Mouse (Mus musculus) liver, embryonic 12.5 days (tissue): ENCODE measurements around the gene Mapkap1. TPM values are rescaled to one million over a fixed set of nuclear protein-coding genes. Genes with fewer than 3 reads are reported as not detected.
"Not testable (repeated sequence)": the region's sequence is repeated elsewhere in the genome, so short reads cannot be mapped to it uniquely, and the experiment has no call there.

Experiments
- ATAC-seq: fragments of 200-750 bp; cut with Nextera tagmentation; 2 replicates; pipeline ENCODE4 v1.8.0; 2017; ENCODE audit warnings: moderate number of reproducible peaks, mild to moderate bottlenecking, moderate library complexity
- H3K27ac ChIP-seq: fragments of 300-500 bp; sonication (generic); 2 replicates; pipeline ENCODE4 v1.5.1; 2016; ENCODE audit warnings: mild to moderate bottlenecking
- H3K27me3 ChIP-seq: fragments of 300-500 bp; sonication (generic); replicated peaks from 2 replicates; pipeline ENCODE4 v1.6.1; 2016; ENCODE audit warnings: mild to moderate bottlenecking, moderate library complexity
- H3K36me3 ChIP-seq: fragments of 300-500 bp; sonication (generic); 2 replicates; pipeline ENCODE4 v1.6.1; 2016; ENCODE audit warnings: mild to moderate bottlenecking, moderate library complexity
- H3K4me1 ChIP-seq: fragments of 300-500 bp; sonication (generic); 2 replicates; pipeline ENCODE4 v1.6.1; 2016
- H3K4me2 ChIP-seq: fragments of 300-500 bp; sonication (generic); 2 replicates; pipeline ENCODE4 v1.6.1; 2016; ENCODE audit warnings: mild to moderate bottlenecking, moderate library complexity
- H3K4me3 ChIP-seq: fragments of 300-500 bp; sonication (generic); 2 replicates; pipeline ENCODE4 v1.5.1; 2016; ENCODE audit warnings: mild to moderate bottlenecking, moderate library complexity
- H3K9ac ChIP-seq: fragments of 300-500 bp; sonication (generic); 2 replicates; pipeline ENCODE4 v1.6.1; 2016; ENCODE audit warnings: mild to moderate bottlenecking, moderate library complexity
- H3K9me3 ChIP-seq: fragments of 300-500 bp; sonication (generic); replicated peaks from 2 replicates; pipeline ENCODE4 v1.6.1; 2016; ENCODE audit warnings: mild to moderate bottlenecking, moderate library complexity
- WGBS: fragments of 180-500 bp; shearing (Covaris S2); methylation state at CpG from one replicate; pipeline ENCODE4 v1.1.7; 2016; ENCODE audit not compliant: insufficient replicate concordance; 5-methylcytosine and 5-hydroxymethylcytosine counted together
- polyA plus RNA-seq: library from polyadenylated mRNA; unstranded; fragments of >200 nt; fragmentation: Nextera tagmentation; extraction: Ambion mirVana; gene quantifications from 2 replicates; pipeline ENCODE4 v1.2.1, GENCODE M21; 2016

The Mapkap1 gene
- polyA plus RNA-seq, 1 experiment from 2014 or later = 52.8 TPM

GRCm38 (mm10) chr2:34448756-34449155 is 42.2 kb downstream of the Mapkap1 start:
- Histone ChIP-seq H3K4me1 (no peaks in the 10 kb centered on the region), H3K9me3 (no peaks in the 10 kb centered on the region), H3K4me2 (no peak overlapping the region), H3K4me3 (no peak overlapping the region), H3K27ac (no peak overlapping the region), H3K27me3 (no peaks in the 10 kb centered on the region), H3K9ac (no peak overlapping the region), H3K36me3 (peaks cover 32% of the 10 kb centered on the region)
- WGBS = 65% methylated on average over 4 of the region's 4 CpGs
- no peak for ATAC-seq

- 64% methylated on average over 3 of the region's 3 CpGs for WGBS
- ATAC-seq = no peak
- H3K9ac ChIP-seq = no peak overlapping the region
Measured at GRCm38 (mm10) chr2:34462490-34462889, 55.9 kb downstream of the Mapkap1 start.

GRCm38 (mm10) chr2:34468559-34469141 is 62.1 kb downstream of the Mapkap1 start:
- H3K27ac ChIP-seq = no peak overlapping the region
- no peak overlapping the region for H3K9ac ChIP-seq
- no peak overlapping the region for H3K4me3 ChIP-seq
- 66% methylated on average over 7 of the region's 7 CpGs for WGBS
- H3K27me3 ChIP-seq = no peaks in the 10 kb centered on the region
- no peak for ATAC-seq
- H3K36me3 ChIP-seq = no peaks in the 10 kb centered on the region
- no peak overlapping the region for H3K4me2 ChIP-seq
- no peaks in the 10 kb centered on the region for H3K9me3 ChIP-seq
- peaks cover 7% of the 10 kb centered on the region; the same call in 1 of the 2 replicates for H3K4me1 ChIP-seq

More at GRCm38 (mm10) chr2:34462490-34462889, 55.9 kb downstream of the Mapkap1 start:
- Histone ChIP-seq H3K4me3 (no peak overlapping the region), H3K4me2 (no peak overlapping the region), H3K9me3 (no peaks in the 10 kb centered on the region), H3K27me3 (no peaks in the 10 kb centered on the region), H3K27ac (no peak overlapping the region), H3K4me1 (peaks cover 9% of the 10 kb centered on the region), H3K36me3 (0 out of 2 replicates have a peak, but pooled peaks cover under 1% of the 10 kb centered on the region)

- no peaks in the 10 kb centered on the region for H3K9me3 ChIP-seq
- H3K27ac ChIP-seq = no peak overlapping the region
- WGBS = 76% methylated on average over 5 of the region's 5 CpGs
- no peaks in the 10 kb centered on the region for H3K27me3 ChIP-seq
- no peak for ATAC-seq
- peaks cover 7% of the 10 kb centered on the region; the same call in 1 of the 2 replicates for H3K4me1 ChIP-seq
- no peak overlapping the region for H3K4me2 ChIP-seq
- H3K4me3 ChIP-seq = no peak overlapping the region
- H3K36me3 ChIP-seq = no peaks in the 10 kb centered on the region
- no peak overlapping the region for H3K9ac ChIP-seq
Measured at GRCm38 (mm10) chr2:34469324-34469723, 62.8 kb downstream of the Mapkap1 start.

- H3K27ac ChIP-seq = no peak overlapping the region
- H3K36me3 ChIP-seq = no peaks in the 10 kb centered on the region
- no peaks in the 10 kb centered on the region for H3K27me3 ChIP-seq
- peaks cover 3% of the 10 kb centered on the region; the same call in 1 of the 2 replicates for H3K4me1 ChIP-seq
- H3K4me2 ChIP-seq = no peak overlapping the region
- no peak overlapping the region for H3K9ac ChIP-seq
- H3K4me3 ChIP-seq = no peak overlapping the region
- no peak for ATAC-seq
- WGBS = 62% methylated on average over 3 of the region's 3 CpGs
- H3K9me3 ChIP-seq = no peaks in the 10 kb centered on the region
Measured at GRCm38 (mm10) chr2:34473775-34474174, 67.2 kb downstream of the Mapkap1 start.

GRCm38 (mm10) chr2:34481401-34481800 is 74.8 kb downstream of the Mapkap1 start:
- H3K9ac ChIP-seq = no peak overlapping the region
- no peak overlapping the region for H3K4me2 ChIP-seq
- no peaks in the 10 kb centered on the region for H3K27me3 ChIP-seq
- no peak overlapping the region for H3K27ac ChIP-seq
- ATAC-seq = no peak
- no peak overlapping the region for H3K4me3 ChIP-seq
- peaks cover 6% of the 10 kb centered on the region; the same call in 1 of the 2 replicates for H3K4me1 ChIP-seq
- no peaks in the 10 kb centered on the region for H3K9me3 ChIP-seq
- no peaks in the 10 kb centered on the region for H3K36me3 ChIP-seq
- 87% methylated on average over 4 of the region's 4 CpGs for WGBS

GRCm38 (mm10) chr2:34482102-34482501 is 75.5 kb downstream of the Mapkap1 start:
- no peak overlapping the region for H3K4me2 ChIP-seq
- H3K9me3 ChIP-seq = no peaks in the 10 kb centered on the region
- ATAC-seq = no peak
- H3K4me1 ChIP-seq = peaks cover 6% of the 10 kb centered on the region; the same call in 1 of the 2 replicates
- H3K9ac ChIP-seq = no peak overlapping the region
- H3K27ac ChIP-seq = no peak overlapping the region
- no peaks in the 10 kb centered on the region for H3K27me3 ChIP-seq
- no peaks in the 10 kb centered on the region for H3K36me3 ChIP-seq
- 67% methylated on average over 3 of the region's 3 CpGs for WGBS
- H3K4me3 ChIP-seq = no peak overlapping the region

GRCm38 (mm10) chr2:34482531-34482930 is 76.0 kb downstream of the Mapkap1 start:
- Histone ChIP-seq H3K27ac (no peak overlapping the region), H3K4me3 (no peak overlapping the region), H3K9me3 (no peaks in the 10 kb centered on the region), H3K9ac (no peak overlapping the region), H3K36me3 (no peaks in the 10 kb centered on the region), H3K4me1 (peaks cover 6% of the 10 kb centered on the region; the same call in 1 of the 2 replicates), H3K27me3 (no peaks in the 10 kb centered on the region), H3K4me2 (no peak overlapping the region)
- no peak for ATAC-seq
- WGBS = 70% methylated on average over 3 of the region's 3 CpGs

GRCm38 (mm10) chr2:34487281-34487680 is 80.7 kb downstream of the Mapkap1 start:
- H3K36me3 ChIP-seq = no peaks in the 10 kb centered on the region
- no peak for ATAC-seq
- no peak overlapping the region for H3K27ac ChIP-seq
- H3K4me2 ChIP-seq = no peak overlapping the region
- no peak overlapping the region for H3K4me3 ChIP-seq
- H3K27me3 ChIP-seq = no peaks in the 10 kb centered on the region
- no peak overlapping the region for H3K9ac ChIP-seq
- 79% methylated on average over 7 of the region's 7 CpGs for WGBS
- 0 out of 2 replicates have a peak, but pooled peaks cover 1% of the 10 kb centered on the region for H3K4me1 ChIP-seq
- H3K9me3 ChIP-seq = no peaks in the 10 kb centered on the region

- no peak overlapping the region for H3K4me2 ChIP-seq
- no peaks in the 10 kb centered on the region for H3K27me3 ChIP-seq
- H3K27ac ChIP-seq = no peak overlapping the region
- no peak overlapping the region for H3K4me3 ChIP-seq
- no peak overlapping the region for H3K9ac ChIP-seq
- H3K9me3 ChIP-seq = no peaks in the 10 kb centered on the region
- peaks cover 4% of the 10 kb centered on the region for H3K4me1 ChIP-seq
- no peak for ATAC-seq
- 30% methylated on average over 3 of the region's 3 CpGs for WGBS
- H3K36me3 ChIP-seq = peaks cover 21% of the 10 kb centered on the region
Measured at GRCm38 (mm10) chr2:34503975-34504730, 97.6 kb downstream of the Mapkap1 start.

- H3K9ac ChIP-seq, H3K4me2 ChIP-seq, H3K27me3 ChIP-seq, H3K36me3 ChIP-seq, H3K27ac ChIP-seq, H3K9me3 ChIP-seq, H3K4me3 ChIP-seq, ATAC-seq, H3K4me1 ChIP-seq: not testable (repeated sequence)
- 82% methylated on average over 2 of the region's 2 CpGs for WGBS
Measured at GRCm38 (mm10) chr2:34506162-34506561, 99.6 kb downstream of the Mapkap1 start.

GRCm38 (mm10) chr2:34509856-34510255 is 103.3 kb downstream of the Mapkap1 start:
- no peak for ATAC-seq
- WGBS = 83% methylated on average over 5 of the region's 5 CpGs

More at GRCm38 (mm10) chr2:34509856-34510255, 103.3 kb downstream of the Mapkap1 start:
- H3K27me3 ChIP-seq = no peaks in the 10 kb centered on the region
- H3K4me2 ChIP-seq = no peak overlapping the region
- peaks cover 9% of the 10 kb centered on the region for H3K36me3 ChIP-seq
- no peak overlapping the region for H3K27ac ChIP-seq
- H3K9me3 ChIP-seq = no peaks in the 10 kb centered on the region
- no peaks in the 10 kb centered on the region for H3K4me1 ChIP-seq
- H3K9ac ChIP-seq = no peak overlapping the region
- no peak overlapping the region for H3K4me3 ChIP-seq
